Mouse (Mus musculus) heart, embryonic 16.5 days (tissue): ENCODE measurements around the gene Pih1d1. TPM values are rescaled to one million over a fixed set of nuclear protein-coding genes. Genes with fewer than 3 reads are reported as not detected.
A peak's percentile ranks its signal among the peaks of the same experiment; 100 is the strongest.

ENCODE experiments used
- ATAC-seq: fragments of 200-750 bp; cut with Nextera tagmentation; replicated peaks from 2 replicates; pipeline ENCODE4 v1.8.0; 2017; ENCODE audit warnings: moderate number of reproducible peaks; ENCODE audit not compliant: insufficient read depth, low FRiP score; ENCODE audit errors: extremely low read depth
- H3K27ac ChIP-seq: fragments of 300-500 bp; sonication (generic); 2 replicates; pipeline ENCODE4 v1.5.1; 2014; ENCODE audit warnings: mild to moderate bottlenecking, low read length, control low read depth, moderate library complexity
- H3K27me3 ChIP-seq: fragments of 300-500 bp; sonication (generic); 2 replicates; pipeline ENCODE4 v1.6.1; 2014; ENCODE audit warnings: low read length, mixed read lengths; ENCODE audit not compliant: control insufficient read depth, insufficient read depth
- H3K36me3 ChIP-seq: fragments of 300-500 bp; sonication (generic); 2 replicates; pipeline ENCODE4 v1.6.1; 2014; ENCODE audit not compliant: control insufficient read depth, insufficient read depth
- H3K4me1 ChIP-seq: fragments of 300-500 bp; sonication (generic); 2 replicates; pipeline ENCODE4 v1.6.1; 2014; ENCODE audit warnings: low read length, mixed read lengths; ENCODE audit not compliant: control insufficient read depth, insufficient read depth
- H3K4me2 ChIP-seq: fragments of 300-500 bp; sonication (generic); 2 replicates; pipeline ENCODE4 v1.6.1; 2014; ENCODE audit warnings: low read depth, mild to moderate bottlenecking, control low read depth, low read length
- H3K4me3 ChIP-seq: fragments of 300-500 bp; sonication (generic); 2 replicates; pipeline ENCODE4 v1.5.1; 2014; ENCODE audit warnings: mild to moderate bottlenecking, control low read depth, low read length
- H3K9ac ChIP-seq: fragments of 300-500 bp; sonication (generic); 2 replicates; pipeline ENCODE4 v1.6.1; 2014; ENCODE audit warnings: low read length, control low read depth
- H3K9me3 ChIP-seq: fragments of 300-500 bp; sonication (generic); replicated peaks from 2 replicates; pipeline ENCODE4 v1.6.1; 2016; ENCODE audit warnings: low read length; ENCODE audit not compliant: control insufficient read depth
- WGBS: fragments of 180-500 bp; shearing (Covaris S2); extraction: QIAGEN DNeasy Blood & Tissue Kit; methylation state at CpG from one replicate; pipeline ENCODE4 v1.1.7; 2014; 5-methylcytosine and 5-hydroxymethylcytosine counted together
- polyA plus RNA-seq: library from polyadenylated mRNA; unstranded; fragments of >200 nt; fragmentation: Nextera tagmentation; extraction: Ambion mirVana; gene quantifications from 2 replicates; pipeline ENCODE4 v1.2.1, GENCODE M21; 2015

Pih1d1 gene
- polyA plus RNA-seq, 1 experiment from 2014 or later: 76.8 TPM

DNA sequence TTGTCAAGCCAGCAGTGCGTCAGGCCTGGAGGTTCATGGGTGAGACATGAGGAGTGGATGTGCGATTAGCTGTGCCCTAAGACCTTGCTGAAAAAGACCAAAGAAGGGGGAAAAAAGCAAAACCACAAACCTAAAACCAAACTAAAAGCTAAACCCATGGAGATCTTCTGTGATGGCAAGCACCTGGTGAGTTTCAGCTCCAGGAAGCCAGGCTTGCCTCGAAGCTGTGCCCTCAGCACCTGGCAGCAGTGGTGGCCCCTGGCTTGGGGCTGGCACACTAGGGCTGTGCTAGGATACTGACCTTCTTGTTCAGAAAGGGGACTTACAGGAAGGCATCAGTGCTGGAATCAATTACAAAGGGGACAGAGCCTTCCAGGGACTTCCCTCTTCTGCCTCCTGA lies 12.8 kb upstream of the Pih1d1 start:
- H3K4me1 ChIP-seq: peaks cover 7% of the 10 kb centered on the region; the same call in 1 of the 2 replicates
- H3K27ac ChIP-seq: no peak overlapping the region
- no peak overlapping the region for H3K4me3 ChIP-seq
- WGBS: 81% methylated on average over 3 of the region's 3 CpGs
- no peak for ATAC-seq
- no peaks in the 10 kb centered on the region for H3K36me3 ChIP-seq
- H3K9ac ChIP-seq: no peak overlapping the region
- no peaks in the 10 kb centered on the region for H3K27me3 ChIP-seq
- no peaks in the 10 kb centered on the region for H3K9me3 ChIP-seq
- no peak overlapping the region for H3K4me2 ChIP-seq

- Histone ChIP-seq H3K36me3 (no peaks in the 10 kb centered on the region), H3K27ac (peak overlapping the region; percentile 19; the same call in 1 of the 2 replicates), H3K4me3 (no peak overlapping the region), H3K9me3 (no peaks in the 10 kb centered on the region), H3K4me1 (peaks cover 7% of the 10 kb centered on the region; the same call in 1 of the 2 replicates), H3K4me2 (no peak overlapping the region), H3K9ac (no peak overlapping the region), H3K27me3 (no peaks in the 10 kb centered on the region)
- ATAC-seq: no peak
- WGBS: 86% methylated on average over 5 of the region's 5 CpGs
Observed at GRCm38 (mm10) chr7:45141914-45142313, 12.2 kb upstream of the Pih1d1 start.

GRCm38 (mm10) chr7:45144368-45145174 lies 9.5 kb upstream of the Pih1d1 start:
- Histone ChIP-seq H3K27ac (no peak overlapping the region), H3K36me3 (no peaks in the 10 kb centered on the region), H3K4me1 (peaks cover 1% of the 10 kb centered on the region; the same call in 1 of the 2 replicates), H3K9me3 (no peaks in the 10 kb centered on the region), H3K9ac (no peak overlapping the region), H3K4me3 (no peak overlapping the region), H3K27me3 (no peaks in the 10 kb centered on the region), H3K4me2 (no peak overlapping the region)
- WGBS: 84% methylated on average over 13 of the region's 13 CpGs
- ATAC-seq: no peak

- Histone ChIP-seq H3K27ac (no peak overlapping the region), H3K4me2 (no peak overlapping the region), H3K36me3 (no peaks in the 10 kb centered on the region), H3K27me3 (no peaks in the 10 kb centered on the region), H3K4me1 (no peaks in the 10 kb centered on the region), H3K9me3 (no peaks in the 10 kb centered on the region), H3K9ac (no peak overlapping the region), H3K4me3 (no peak overlapping the region)
- ATAC-seq: no peak
- WGBS: 90% methylated on average over 8 of the region's 8 CpGs
Observed at GRCm38 (mm10) chr7:45145460-45145859, 8.6 kb upstream of the Pih1d1 start.

GRCm38 (mm10) chr7:45147267-45147666 lies 6.8 kb upstream of the Pih1d1 start:
- Histone ChIP-seq H3K4me1 (no peaks in the 10 kb centered on the region), H3K36me3 (no peaks in the 10 kb centered on the region), H3K9me3 (no peaks in the 10 kb centered on the region), H3K27ac (no peak overlapping the region), H3K4me3 (no peak overlapping the region), H3K9ac (no peak overlapping the region), H3K4me2 (no peak overlapping the region), H3K27me3 (no peaks in the 10 kb centered on the region)
- 79% methylated on average over 11 of the region's 11 CpGs for WGBS
- no peak for ATAC-seq

DNA sequence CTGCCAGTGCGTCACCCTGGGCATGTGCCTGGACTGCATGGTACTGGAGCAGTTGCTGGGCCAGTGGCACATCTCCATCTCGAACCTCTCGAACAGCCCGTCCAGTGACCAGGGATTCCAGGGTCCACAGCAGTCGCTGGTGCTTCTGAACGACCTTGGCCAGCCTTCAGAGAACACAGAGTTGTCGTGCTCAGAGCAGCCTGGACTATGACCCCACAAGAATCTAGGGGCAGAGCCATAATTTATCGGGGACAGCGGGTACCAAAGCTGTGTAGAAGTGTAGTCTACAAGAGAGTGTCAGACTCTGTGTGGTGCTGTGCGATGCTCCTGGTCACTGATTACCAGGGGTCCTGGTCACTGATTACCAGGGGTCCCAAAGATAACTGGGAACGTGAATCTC lies 6.2 kb upstream of the Pih1d1 start:
- Histone ChIP-seq H3K27me3 (no peaks in the 10 kb centered on the region), H3K9me3 (no peaks in the 10 kb centered on the region), H3K36me3 (no peaks in the 10 kb centered on the region), H3K4me1 (no peaks in the 10 kb centered on the region), H3K4me2 (no peak overlapping the region), H3K27ac (no peak overlapping the region), H3K9ac (no peak overlapping the region), H3K4me3 (no peak overlapping the region)
- ATAC-seq: no peak
- WGBS: 75% methylated on average over 11 of the region's 11 CpGs

DNA sequence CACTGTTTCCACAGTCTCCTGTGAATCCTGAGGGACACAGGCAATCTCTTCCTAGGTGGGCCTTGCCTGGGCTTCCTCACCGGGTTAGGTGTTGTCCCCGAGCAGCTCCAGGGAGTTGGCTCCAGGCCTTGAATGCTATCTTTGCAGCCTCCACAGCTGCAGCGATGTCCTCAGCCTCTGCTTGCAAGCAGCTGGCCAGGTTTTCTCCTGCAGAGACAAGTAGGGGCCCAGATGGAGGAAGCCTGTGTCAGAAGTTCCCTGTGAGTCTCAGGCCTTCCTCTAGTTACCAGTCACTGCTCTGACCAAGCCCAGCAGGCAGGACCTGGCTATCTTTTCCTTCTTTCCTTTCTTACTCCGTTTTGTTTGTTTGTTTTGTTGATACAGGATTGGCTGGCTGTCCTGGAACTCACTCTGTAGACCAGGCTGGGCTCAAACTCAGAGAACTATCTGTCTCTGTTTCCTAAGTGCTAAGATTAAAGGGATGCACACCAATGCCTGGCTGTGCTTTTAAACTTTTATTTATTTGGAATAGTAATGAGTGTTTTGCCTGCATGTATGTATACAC lies 5.5 kb upstream of the Pih1d1 start:
- Histone ChIP-seq H3K9ac (no peak overlapping the region), H3K9me3 (no peaks in the 10 kb centered on the region), H3K4me1 (peaks cover 4% of the 10 kb centered on the region), H3K27me3 (no peaks in the 10 kb centered on the region), H3K27ac (0 out of 2 replicates have a peak overlapping the region, but pooled peaks have one; percentile 20), H3K4me3 (no peak overlapping the region), H3K36me3 (no peaks in the 10 kb centered on the region), H3K4me2 (no peak overlapping the region)
- ATAC-seq: no peak
- 44% methylated on average over 4 of the region's 4 CpGs for whole genome bisulfite sequencing

- Histone ChIP-seq H3K27ac (no peak overlapping the region), H3K36me3 (no peaks in the 10 kb centered on the region), H3K4me2 (no peak overlapping the region), H3K4me1 (peaks cover 4% of the 10 kb centered on the region), H3K9ac (no peak overlapping the region), H3K4me3 (no peak overlapping the region), H3K9me3 (no peaks in the 10 kb centered on the region), H3K27me3 (no peaks in the 10 kb centered on the region)
- no peak for ATAC-seq
- WGBS: 66% methylated on average over 6 of the region's 6 CpGs
Observed at GRCm38 (mm10) chr7:45149545-45149944, 4.6 kb upstream of the Pih1d1 start.

GRCm38 (mm10) chr7:45150321-45150720 lies 3.8 kb upstream of the Pih1d1 start:
- Histone ChIP-seq H3K4me1 (peaks cover 4% of the 10 kb centered on the region), H3K27ac (no peak overlapping the region), H3K4me2 (no peak overlapping the region), H3K36me3 (no peaks in the 10 kb centered on the region), H3K9me3 (no peaks in the 10 kb centered on the region), H3K4me3 (no peak overlapping the region), H3K27me3 (no peaks in the 10 kb centered on the region), H3K9ac (no peak overlapping the region)
- no peak for ATAC-seq
- WGBS: 65% methylated on average over 4 of the region's 4 CpGs
